ENCODE assay signal across 13 mouse cellular contexts in the genomic region with DNA sequence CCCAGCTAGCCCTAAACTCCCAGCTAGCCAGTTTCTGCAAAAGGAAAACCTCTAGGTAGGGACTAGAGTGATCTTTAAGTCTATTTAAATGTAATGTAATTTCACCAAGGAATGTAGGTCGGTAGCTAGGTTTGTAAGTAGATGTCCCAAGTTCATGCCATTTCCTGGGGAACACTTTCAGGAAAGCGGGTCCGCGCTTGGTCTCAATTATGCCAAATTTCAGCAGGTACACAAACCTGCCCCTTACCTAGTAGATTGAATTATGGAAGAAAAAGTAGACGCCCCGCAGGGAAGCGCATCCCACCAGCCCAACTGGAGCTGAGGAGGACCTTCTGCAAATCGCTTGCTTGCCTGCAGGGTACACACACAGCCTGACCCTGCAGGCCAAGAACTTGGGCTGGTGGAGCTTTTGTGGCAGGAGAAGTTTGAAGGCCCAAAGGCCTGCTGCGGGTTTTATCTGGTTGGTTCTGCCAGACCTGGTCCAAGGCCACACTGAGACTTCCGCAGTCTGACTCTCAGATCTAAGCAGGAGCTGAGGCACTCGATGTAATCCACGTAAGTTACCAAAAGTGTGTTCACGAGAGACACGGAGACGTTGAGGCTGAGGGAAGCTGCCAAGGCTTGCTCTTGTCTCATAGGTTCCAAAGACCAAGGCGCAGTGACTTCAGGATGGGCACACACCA. TPM values are rescaled to one million over a fixed set of nuclear protein-coding genes. Genes with fewer than 3 reads are reported as not detected.
DNase-seq lines count a peak whose midpoint lies in the region; ATAC-seq lines count a peak whose summit lies in the region.
"Had no signal": no experiment of that assay in that cellular context is flagged by ENCODE, and none has a peak within 500 bp of the region (broad histone marks: within the 10 kb centered on the region; RNA-seq: fewer than 3 reads in every experiment).

No protein-coding gene starts in this region.

- H3K27ac ChIP-seq in forebrain, embryonic 16.5 days (ENCODE audit: low read length): no peak overlapping the region
- no peak overlapping the region for H3K27ac ChIP-seq in midbrain, embryonic 11.5 days (ENCODE audit: low read depth, low read length)
- H3K27ac ChIP-seq: limb, embryonic 13.5 days had no signal

- H3K36me3 ChIP-seq in forebrain, embryonic 16.5 days (ENCODE audit: control insufficient read depth, insufficient read depth): no peaks in the 10 kb centered on the region
- no peaks in the 10 kb centered on the region for H3K36me3 ChIP-seq in midbrain, embryonic 11.5 days (ENCODE audit: control insufficient read depth, insufficient read depth, low read length)
- H3K36me3 ChIP-seq: limb, embryonic 13.5 days had no signal

- peaks cover 3% of the 10 kb centered on the region for H3K9me3 ChIP-seq in forebrain, embryonic 16.5 days (ENCODE audit: control insufficient read depth, low read length)
- H3K9me3 ChIP-seq in midbrain, embryonic 11.5 days (ENCODE audit: control insufficient read depth, low read length): no peaks in the 10 kb centered on the region

- peak; percentile 15 for DNase-seq in retina, embryonic 14.5 days (ENCODE audit: low spot score)
- DNase-seq in retina, postnatal 1 day: no peak
- peak; percentile 94 for DNase-seq in midbrain, embryonic 11.5 days (ENCODE audit: low spot score, missing footprints)
- DNase-seq in layer of hippocampus, postnatal 36 days: no peak
- DNase-seq in urinary bladder, postnatal 4 days (ENCODE audit: low spot score in 2 of 2): no peak
- DNase-seq in layer of hippocampus, adult 9-11 months: no peak
- DNase-seq: lung, postnatal 10 days had no signal

- WGBS in forebrain, embryonic 16.5 days: 52% methylated on average over 16 of the region's 16 CpGs
- 15% methylated on average over 16 of the region's 16 CpGs for WGBS in midbrain, embryonic 11.5 days

- peaks cover 30% of the 10 kb centered on the region for H3K4me1 ChIP-seq in forebrain, embryonic 16.5 days (replicated peaks; ENCODE audit: control insufficient read depth, insufficient read depth, low read length)
- H3K4me1 ChIP-seq in midbrain, embryonic 11.5 days (ENCODE audit: control insufficient read depth, insufficient read depth, low read length): peaks cover 50% of the 10 kb centered on the region

- peak overlapping the region; percentile 47 for H3K4me2 ChIP-seq in forebrain, embryonic 16.5 days (ENCODE audit: low read length)
- H3K4me2 ChIP-seq in midbrain, embryonic 11.5 days: peak overlapping the region; percentile 39

- no peak for ATAC-seq in forebrain, embryonic 16.5 days
- ATAC-seq in midbrain, embryonic 11.5 days (ENCODE audit: low FRiP score): no peak
- no peak for ATAC-seq in erythroid progenitor cell, adult 5-6 weeks (replicated peaks; ENCODE audit: low FRiP score, poor library complexity, severe bottlenecking)

- H3K27me3 ChIP-seq in forebrain, embryonic 16.5 days (replicated peaks; ENCODE audit: control insufficient read depth, insufficient read depth, low read length): peaks cover 37% of the 10 kb centered on the region
- H3K27me3 ChIP-seq in midbrain, embryonic 11.5 days (ENCODE audit: control insufficient read depth, insufficient read depth, low read length): peaks cover 41% of the 10 kb centered on the region

- H3K4me3 ChIP-seq in forebrain, embryonic 16.5 days (replicated peaks; ENCODE audit: low read length): no peak overlapping the region; the same call in 1 of the 2 replicates
- peak overlapping the region; percentile 8; the same call in 1 of the 2 replicates for H3K4me3 ChIP-seq in midbrain, embryonic 11.5 days (ENCODE audit: low read depth, low read length)

- H3K9ac ChIP-seq in forebrain, embryonic 16.5 days (replicated peaks; ENCODE audit: low read depth, low read length): peak overlapping the region; percentile 24; the same call in 1 of the 2 replicates
- peak overlapping the region; percentile 28 for H3K9ac ChIP-seq in midbrain, embryonic 11.5 days (ENCODE audit: low read length)
- H3K9ac ChIP-seq: limb, embryonic 13.5 days had no signal

RNA-seq across cellular contexts. Expression of gene Sox21, which starts 11.6 kb away (rescaled TPM):
- polyA plus RNA-seq in forebrain, embryonic 16.5 days (2015; fragmentation: Nextera tagmentation; extraction: Ambion mirVana): 4.8 and 5.9 TPM in 2 replicates
- 20.4 and 24.5 TPM in 2 replicates for polyA plus RNA-seq in midbrain, embryonic 11.5 days (2014; fragmentation: Nextera tagmentation; extraction: Ambion mirVana)
- total RNA-seq in layer of hippocampus, postnatal 36 days (2021): 10 to 100 TPM; 11.4 to 12.9 TPM
- total RNA-seq in erythroid progenitor cell, adult 5-6 weeks (2015; ENCODE audit: low replicate concordance): not detected in 2 replicates
- not detected in 2 replicates for total RNA-seq in erythroid progenitor cell, adult 5-6 weeks (2017; ENCODE audit: low replicate concordance)

RNA-seq across cellular contexts. Expression of gene Gm9376, which starts 41.6 kb away (rescaled TPM):
- not detected in 2 replicates for polyA plus RNA-seq in forebrain, embryonic 16.5 days (2015; fragmentation: Nextera tagmentation; extraction: Ambion mirVana)
- not detected in 2 replicates for polyA plus RNA-seq in midbrain, embryonic 11.5 days (2014; fragmentation: Nextera tagmentation; extraction: Ambion mirVana)
- total RNA-seq in layer of hippocampus, postnatal 36 days (2021): not detected
- total RNA-seq in erythroid progenitor cell, adult 5-6 weeks (2015; ENCODE audit: low replicate concordance): not detected in 2 replicates
- not detected in 2 replicates for total RNA-seq in erythroid progenitor cell, adult 5-6 weeks (2017; ENCODE audit: low replicate concordance)
- polyA plus RNA-seq: cortical plate, adult 2 months; heart, embryonic 16.5 days; limb, embryonic 13.5 days; neural tube, embryonic 14.5 days had no signal

Comparison
In these comparisons a context has a peak if more than half of its experiments do, and no peak if none do; other contexts are left out.
1. DNase-seq: peak in retina, embryonic 14.5 days (single experiment) and midbrain, embryonic 11.5 days (single experiment); none in retina, postnatal 1 day (single experiment), layer of hippocampus, postnatal 36 days (0 of 2), urinary bladder, postnatal 4 days (0 of 2) and layer of hippocampus, adult 9-11 months (single experiment).
2. RNA of gene Sox21, which starts 11.6 kb away (total RNA-seq): 11.4 to 12.9 TPM in layer of hippocampus, postnatal 36 days; not detected in erythroid progenitor cell, adult 5-6 weeks; every median in the first group is over 10 times any median in the second.